Mouse (Mus musculus) small intestine, adult 2 months (tissue): ENCODE measurements around the gene Lysmd1. TPM values are rescaled to one million over a fixed set of nuclear protein-coding genes. Genes with fewer than 3 reads are reported as not detected.
"Not testable (repeated sequence)": the region's sequence is repeated elsewhere in the genome, so short reads cannot be mapped to it uniquely, and the experiment has no call there.

ENCODE experiments used
- H3K27ac ChIP-seq: fragments of 200-500 bp; 2 replicates; pipeline ENCODE4 v1.5.1; 2012; ENCODE audit warnings: low read depth, low read length, control low read depth, inconsistent platforms; ENCODE audit not compliant: insufficient read depth
- H3K27me3 ChIP-seq: fragments of 200-500 bp; 2 replicates; pipeline ENCODE4 v1.6.1; 2012; ENCODE audit warnings: mild to moderate bottlenecking, moderate library complexity, low read length, inconsistent platforms; ENCODE audit not compliant: control insufficient read depth, insufficient read depth
- H3K36me3 ChIP-seq: fragments of 200-500 bp; 2 replicates; pipeline ENCODE4 v1.6.1; 2012; ENCODE audit warnings: mild to moderate bottlenecking, low read length, control low read depth, inconsistent platforms; ENCODE audit not compliant: control insufficient read depth, insufficient read depth
- H3K4me1 ChIP-seq: fragments of 200-500 bp; 2 replicates; pipeline ENCODE4 v1.6.1; 2012; ENCODE audit warnings: low read length, inconsistent platforms, mixed read lengths; ENCODE audit not compliant: control insufficient read depth, insufficient read depth, insufficient read length
- H3K4me3 ChIP-seq: fragments of 200-500 bp; 2 replicates; pipeline ENCODE4 v1.5.1; 2012; ENCODE audit warnings: low read depth, mild to moderate bottlenecking, control low read depth, inconsistent platforms, low read length, moderate library complexity
- CTCF ChIP-seq: fragments of 200-500 bp; IDR thresholded peaks from 2 replicates; pipeline ENCODE4 v1.5.1; 2012; ENCODE audit warnings: low read depth, mild to moderate bottlenecking, control low read depth, inconsistent platforms, low read length, moderate library complexity, mixed read lengths; ENCODE audit not compliant: insufficient replicate concordance, insufficient read length; ENCODE audit errors: extremely low read depth
- POLR2A ChIP-seq: fragments of 200-500 bp; IDR thresholded peaks from 2 replicates; pipeline ENCODE4 v1.6.1; 2012; ENCODE audit warnings: low read depth, mild to moderate bottlenecking, control low read depth, inconsistent platforms, low read length, moderate library complexity
- WGBS: fragments of 180-500 bp; shearing (Covaris S2); methylation state at CpG from one replicate; pipeline ENCODE4 v1.1.7; 2018; 5-methylcytosine and 5-hydroxymethylcytosine counted together
- polyA plus RNA-seq: library from polyadenylated mRNA; depleted of rRNA; stranded (reverse); fragments of >200 nt; gene quantifications from 2 replicates; pipeline ENCODE4 v1.2.3, GENCODE M21; 2012; rRNA removed

The Lysmd1 gene
- 1.8 and 5.0 TPM in 2 replicates for polyA plus RNA-seq

- Histone ChIP-seq H3K4me3 (peak within 1 kb of the TSS; percentile 56), H3K27me3 (no peaks in the 10 kb centered on the region), H3K4me1 (peaks cover 5% of the 10 kb centered on the region; the same call in 1 of the 2 replicates), H3K27ac (peak within 1 kb of the TSS; percentile 71), H3K36me3 (peaks cover 23% of the 10 kb centered on the region)
- under 1% methylated on average over 20 of the region's 20 CpGs for WGBS
- TF ChIP-seq POLR2A (no peak), CTCF (peak; percentile 24; the same call in 1 of the 2 replicates)
Measured at GRCm38 (mm10) chr3:95133680-95134101, at the start of gene Lysmd1, which contains the start of gene Scnm1. Lysmd1 (plus strand) TSS chr3:95134088. Scnm1 (minus strand) TSS chr3:95134011.

- Histone ChIP-seq H3K27ac (no peak overlapping the region), H3K36me3 (peaks cover 4% of the 10 kb centered on the region; the same call in 1 of the 2 replicates), H3K4me3 (no peak overlapping the region), H3K4me1 (no peaks in the 10 kb centered on the region), H3K27me3 (no peaks in the 10 kb centered on the region)
- 97% methylated on average over 1 of the region's 1 CpGs for WGBS
- no peak for TF ChIP-seq POLR2A
- TF ChIP-seq CTCF = no peak
Measured at GRCm38 (mm10) chr3:95088071-95088470, 45.8 kb upstream of the Lysmd1 start.

- WGBS = 30% methylated on average over 2 of the region's 2 CpGs
- TF ChIP-seq POLR2A = no peak
- TF ChIP-seq CTCF = no peak
- H3K36me3 ChIP-seq = peaks cover 13% of the 10 kb centered on the region
Measured at GRCm38 (mm10) chr3:95100854-95101253, 33.0 kb upstream of the Lysmd1 start.

GRCm38 (mm10) chr3:95105121-95105520, 28.8 kb upstream of the Lysmd1 start:
- TF ChIP-seq CTCF (no peak), POLR2A (no peak)
- H3K27ac ChIP-seq = no peak overlapping the region

More at GRCm38 (mm10) chr3:95100854-95101253, 33.0 kb upstream of the Lysmd1 start:
- Histone ChIP-seq H3K4me1 (peaks cover 4% of the 10 kb centered on the region; the same call in 1 of the 2 replicates), H3K27me3 (no peaks in the 10 kb centered on the region), H3K4me3 (no peak overlapping the region), H3K27ac (no peak overlapping the region)

GRCm38 (mm10) chr3:95105586-95106337, 28.1 kb upstream of the Lysmd1 start:
- peaks cover 6% of the 10 kb centered on the region for H3K36me3 ChIP-seq
- H3K27ac ChIP-seq = peak overlapping the region; percentile 40; the same call in 1 of the 2 replicates
- WGBS = 1% methylated on average over 16 of the region's 16 CpGs
- peaks cover 4% of the 10 kb centered on the region; the same call in 1 of the 2 replicates for H3K4me1 ChIP-seq
- no peaks in the 10 kb centered on the region for H3K27me3 ChIP-seq
- H3K4me3 ChIP-seq = peak overlapping the region; percentile 83
- TF ChIP-seq CTCF (no peak), POLR2A (no peak)

More at GRCm38 (mm10) chr3:95105121-95105520, 28.8 kb upstream of the Lysmd1 start:
- H3K4me3 ChIP-seq = no peak overlapping the region
- peaks cover 7% of the 10 kb centered on the region for H3K36me3 ChIP-seq
- peaks cover 4% of the 10 kb centered on the region; the same call in 1 of the 2 replicates for H3K4me1 ChIP-seq
- WGBS = 23% methylated on average over 4 of the region's 4 CpGs
- H3K27me3 ChIP-seq = no peaks in the 10 kb centered on the region

GRCm38 (mm10) chr3:95106338-95107117, 27.4 kb upstream of the Lysmd1 start, which contains the start of gene Pip5k1a:
Pip5k1a (minus strand) TSS chr3:95106930.
- H3K4me1 ChIP-seq = peaks cover 4% of the 10 kb centered on the region; the same call in 1 of the 2 replicates
- TF ChIP-seq CTCF (no peak), POLR2A (peak; percentile 69; the same call in 1 of the 2 replicates)
- WGBS = under 1% methylated on average over 51 of the region's 51 CpGs
- H3K27me3 ChIP-seq = no peaks in the 10 kb centered on the region
- peak within 1 kb of the TSS; percentile 83 for H3K27ac ChIP-seq
- peak within 1 kb of the TSS; percentile 83 for H3K4me3 ChIP-seq
- H3K36me3 ChIP-seq = peaks cover 4% of the 10 kb centered on the region; the same call in 1 of the 2 replicates

GRCm38 (mm10) chr3:95107308-95107707, 26.6 kb upstream of the Lysmd1 start:
- H3K36me3 ChIP-seq, H3K4me3 ChIP-seq, H3K27ac ChIP-seq, H3K4me1 ChIP-seq, H3K27me3 ChIP-seq: not testable (repeated sequence)
